Mouse (Mus musculus) right cerebral cortex, postnatal 4 days (tissue): ENCODE measurements at regions not wholly inside any gene's neighbourhood (a gene's known extent, or its start where the extent isn't known, plus 50 kb on each side); places are given as distances from the start of the nearest gene placed in this dataset.

Experiments
- DNase-seq: peaks from one replicate; pipeline ENCODE4 v3.0.0-alpha.2; 2022

DNA sequence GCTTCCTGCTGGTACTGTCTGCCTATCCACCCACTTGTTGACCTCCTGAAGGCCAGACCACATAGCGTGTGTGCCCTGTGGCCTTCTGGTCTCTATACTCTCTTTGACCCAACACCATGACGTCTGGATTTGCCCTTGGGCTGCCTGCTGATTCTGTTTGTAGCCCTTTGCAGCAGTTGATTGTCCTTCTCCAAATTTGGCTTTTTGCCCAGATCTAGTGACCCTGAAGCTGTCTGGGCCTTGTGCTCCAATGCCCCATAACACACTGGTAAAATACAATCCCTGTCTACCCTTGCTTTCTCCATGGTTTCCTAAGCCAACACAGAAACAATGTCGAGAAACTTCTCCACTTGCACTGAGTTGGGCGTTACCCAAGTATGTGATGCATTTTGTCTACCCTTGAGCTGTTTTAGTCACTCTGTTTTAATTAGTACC, 979.3 kb downstream of the Epha4 start:
- no peak for DNase-seq

DNA sequence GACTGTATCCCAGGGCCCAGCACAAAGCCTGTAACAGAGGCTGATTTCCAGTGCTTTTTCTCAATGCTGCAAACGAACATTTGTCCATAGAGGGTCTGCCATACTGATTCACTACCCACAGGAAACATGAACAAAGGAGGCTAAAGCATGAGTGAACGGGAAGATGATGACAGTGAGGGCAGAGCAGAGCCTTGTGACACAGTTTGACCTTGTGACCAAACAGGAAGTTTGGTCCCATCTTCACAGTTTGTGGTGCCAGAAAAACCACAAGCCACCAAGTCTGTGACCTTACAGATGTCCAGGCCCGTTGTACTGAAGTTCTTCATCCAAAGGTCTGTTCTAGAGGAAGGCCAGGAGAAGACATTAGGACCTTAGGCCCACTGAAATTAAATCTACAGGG, 974.4 kb downstream of the Epha4 start:
- DNase-seq, result no peak

DNA sequence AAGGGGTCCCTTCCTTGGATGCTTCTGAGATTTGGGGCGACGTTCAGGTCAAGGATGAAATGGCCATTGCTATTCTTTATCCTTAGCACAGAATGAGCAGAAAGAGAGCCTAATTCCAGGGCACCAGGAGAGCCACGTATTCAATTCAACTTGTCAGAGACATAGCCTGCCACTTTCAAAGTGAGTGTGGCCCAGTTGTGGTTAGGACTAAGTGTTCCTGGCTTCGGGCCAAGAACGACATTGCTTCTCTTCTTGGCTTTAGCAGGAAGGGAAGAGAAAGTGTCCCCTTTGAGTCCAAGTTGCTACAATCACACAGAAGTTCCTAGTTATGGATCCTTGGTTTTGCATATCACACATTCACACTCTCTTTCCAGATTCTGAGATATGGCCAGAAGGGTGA, 964.0 kb downstream of the Epha4 start:
- DNase-seq, result no peak

DNA sequence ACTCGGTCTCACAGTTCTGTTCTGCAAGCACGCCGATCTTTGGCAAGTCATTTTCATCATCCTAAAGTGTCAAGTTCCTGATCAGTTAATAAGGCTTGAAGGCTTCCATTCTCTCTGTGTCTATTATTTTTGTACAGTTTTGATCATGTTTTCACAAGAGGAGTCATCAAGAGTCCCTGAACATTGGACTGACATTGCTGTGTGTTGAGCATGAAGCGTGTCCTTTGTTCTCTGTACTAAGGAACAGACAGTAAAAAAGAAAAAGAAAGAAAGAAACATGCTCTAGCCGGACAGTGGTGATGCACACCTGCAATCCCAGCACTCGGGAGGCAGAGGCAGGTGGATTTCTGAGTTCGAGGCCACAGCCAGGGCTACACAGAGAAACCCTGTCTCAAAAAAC, 955.4 kb downstream of the Epha4 start:
- no peak for DNase-seq

DNA sequence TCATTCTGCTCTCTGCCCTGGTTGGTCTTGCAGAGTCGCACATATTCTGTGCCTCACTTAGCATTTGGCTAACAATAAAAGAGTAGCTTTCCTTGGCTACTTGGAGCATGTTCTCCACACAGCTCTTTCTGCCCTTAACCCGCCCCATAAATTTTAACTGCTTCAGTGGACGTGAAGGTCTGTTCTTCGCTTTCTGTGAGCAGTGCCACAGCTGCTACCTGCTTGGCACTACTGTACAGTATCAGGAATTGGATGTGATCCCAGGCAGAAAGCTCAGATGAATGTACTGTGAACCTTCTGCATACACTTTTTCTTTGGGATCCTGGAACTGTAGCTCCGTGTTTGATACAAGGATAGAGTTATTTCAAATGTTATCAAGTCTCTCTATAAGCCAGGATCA, 939.4 kb downstream of the Epha4 start:
- DNase-seq, result no peak

DNA sequence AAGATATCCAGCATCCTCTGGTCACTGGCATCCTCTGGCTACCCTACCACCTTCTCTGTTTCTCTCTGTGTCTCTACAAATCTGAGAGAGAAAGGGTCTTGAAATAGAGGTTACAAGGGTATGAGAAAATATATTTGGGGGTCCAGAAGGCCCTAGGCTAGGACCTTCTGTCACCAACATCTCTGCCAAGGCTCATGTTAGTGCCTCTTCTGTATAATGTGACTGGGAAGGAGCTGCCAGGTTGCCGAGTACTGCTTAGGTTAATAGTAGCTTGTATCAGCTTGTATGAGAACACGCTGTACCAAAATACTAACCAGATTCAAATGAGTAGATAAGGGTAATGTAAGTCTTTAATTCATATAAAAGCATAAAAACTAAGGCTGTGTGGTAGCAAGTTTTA, 929.0 kb downstream of the Epha4 start:
- no peak for DNase-seq

DNA sequence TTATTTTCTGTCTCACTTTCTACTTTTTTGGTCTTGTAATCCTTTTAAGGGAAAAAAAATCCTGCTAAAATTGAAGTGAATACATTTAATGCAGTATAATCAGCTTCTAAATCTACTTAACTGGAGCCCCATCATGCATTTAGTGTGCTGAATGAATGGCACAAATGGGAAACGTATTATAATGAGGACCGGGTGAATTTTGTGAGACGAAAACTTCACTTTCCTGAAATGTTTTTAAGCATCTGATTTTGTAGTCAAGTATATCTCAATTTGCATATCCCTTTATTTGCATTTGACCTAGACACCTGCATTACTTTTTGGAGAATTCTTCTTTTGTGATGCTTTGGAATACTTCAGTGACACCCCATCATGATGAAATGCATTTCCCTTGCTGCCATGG, 889.1 kb downstream of the Epha4 start:
- no peak for DNase-seq

DNA sequence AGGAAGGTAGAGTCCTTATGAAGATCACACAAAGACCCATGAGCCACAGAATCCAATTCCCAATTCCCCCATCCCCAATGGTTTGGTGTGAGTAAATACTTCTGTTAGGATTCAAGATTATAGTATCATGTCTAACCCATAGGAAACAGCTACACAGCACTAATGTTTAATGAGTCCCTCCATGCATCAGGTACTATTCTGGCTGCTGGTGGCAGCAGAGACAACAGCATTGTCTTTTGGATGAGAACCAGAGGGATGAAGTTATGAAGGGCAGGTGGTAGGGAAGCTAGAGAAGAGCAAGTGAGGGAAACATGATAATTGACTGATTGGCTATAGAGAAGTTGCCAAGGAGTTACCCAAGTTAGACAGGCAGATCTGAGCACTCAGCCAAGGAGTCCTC, 885.0 kb downstream of the Epha4 start:
- DNase-seq, result no peak

DNA sequence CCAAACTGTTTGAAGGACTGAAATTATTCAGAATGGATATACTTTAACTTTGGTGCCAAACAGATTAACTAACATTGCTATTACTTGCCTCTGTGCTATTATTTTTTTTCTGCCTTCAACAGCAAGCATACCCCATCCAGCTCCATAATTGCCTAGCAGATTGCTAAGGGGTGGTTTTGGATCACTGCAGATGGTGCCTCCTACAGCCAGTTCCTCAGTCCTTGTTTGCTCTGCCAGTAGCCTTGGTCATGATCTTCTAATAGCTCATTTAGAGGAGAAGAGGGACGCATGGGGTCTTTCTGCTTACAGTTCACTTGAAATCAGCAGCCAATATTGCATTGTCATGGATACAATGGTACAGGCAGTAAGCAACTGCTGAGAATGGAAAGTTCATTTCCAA, 880.8 kb downstream of the Epha4 start:
- DNase-seq, result no peak

DNA sequence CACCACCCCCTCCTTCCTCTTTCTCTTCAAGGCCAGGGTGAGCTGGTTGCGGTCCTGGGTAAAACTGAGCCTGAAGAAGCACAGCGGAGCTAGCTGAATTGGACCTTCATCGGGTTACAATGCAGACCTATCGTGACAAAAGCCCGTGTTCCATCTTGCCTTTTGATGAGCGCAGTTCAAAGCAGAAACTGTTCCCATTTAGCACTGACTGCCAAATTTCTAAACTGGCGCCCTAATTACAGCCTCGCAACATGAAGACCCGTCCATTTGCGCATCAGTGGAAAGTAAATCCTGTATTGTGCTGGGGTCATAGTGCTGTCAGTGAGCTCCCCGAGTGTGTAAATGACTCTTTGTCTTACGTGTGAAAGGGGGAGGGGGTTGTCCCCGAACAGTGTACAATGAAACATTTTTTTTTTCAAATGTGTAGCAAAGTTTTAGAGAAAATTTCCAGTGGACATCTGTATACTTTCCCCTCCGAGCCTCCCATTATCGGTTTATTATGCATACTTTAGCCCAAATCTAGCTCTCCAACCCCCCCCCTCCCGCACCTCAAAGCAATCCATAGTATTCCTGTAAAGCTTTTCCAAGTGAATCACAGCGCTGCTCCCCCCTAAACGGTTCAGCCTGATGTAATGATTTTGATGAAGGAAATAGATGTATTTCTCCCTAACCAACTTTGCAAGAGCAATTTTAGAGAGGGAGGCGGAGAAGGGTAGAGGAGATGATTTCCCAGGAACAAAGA, 877.4 kb downstream of the Epha4 start:
- DNase-seq, result no peak

DNA sequence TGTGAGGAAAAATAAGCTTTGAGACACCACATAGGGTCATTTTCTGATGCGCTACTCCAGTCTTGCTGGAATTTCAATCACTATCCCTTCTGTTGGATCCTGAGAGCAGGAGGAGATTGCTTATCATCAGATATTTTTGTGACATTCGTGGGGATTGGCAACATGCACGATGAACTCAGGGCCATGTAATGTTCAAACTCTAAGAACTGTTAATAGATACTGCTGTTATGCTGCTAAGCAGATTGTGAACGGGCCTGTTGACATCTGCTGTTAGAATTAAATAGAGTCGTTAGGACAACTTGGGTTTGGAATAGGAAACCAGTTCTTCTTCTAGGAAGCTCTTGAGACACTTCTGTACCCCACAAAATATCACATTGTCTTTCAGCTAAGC, 876.9 kb downstream of the Epha4 start:
- DNase-seq, result no peak

DNA sequence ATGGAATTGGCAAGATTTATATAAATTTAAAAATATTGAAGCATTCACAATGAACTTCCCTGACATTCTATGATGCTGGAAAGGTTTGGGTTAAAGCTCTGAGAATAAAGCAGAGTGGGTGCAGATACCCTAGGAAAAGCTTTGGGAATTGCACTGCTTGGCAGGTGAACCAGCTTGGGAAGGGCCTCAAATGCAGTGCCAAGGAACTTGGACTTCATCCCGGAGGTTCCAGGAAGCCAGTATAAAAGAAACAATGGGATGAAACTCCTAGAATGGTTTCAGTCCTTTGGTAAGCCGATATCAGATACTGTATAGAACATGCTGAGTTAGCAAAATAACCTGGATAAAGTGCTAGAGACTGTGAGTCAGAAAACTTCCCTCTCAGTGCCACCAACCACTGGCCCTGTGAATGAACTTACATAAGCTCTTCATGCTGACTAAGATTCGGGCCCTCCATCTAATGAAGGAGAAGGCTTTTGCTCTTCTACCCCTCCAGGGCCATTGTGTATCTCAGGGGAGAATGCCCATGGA, 873.6 kb downstream of the Epha4 start:
- no peak for DNase-seq

DNA sequence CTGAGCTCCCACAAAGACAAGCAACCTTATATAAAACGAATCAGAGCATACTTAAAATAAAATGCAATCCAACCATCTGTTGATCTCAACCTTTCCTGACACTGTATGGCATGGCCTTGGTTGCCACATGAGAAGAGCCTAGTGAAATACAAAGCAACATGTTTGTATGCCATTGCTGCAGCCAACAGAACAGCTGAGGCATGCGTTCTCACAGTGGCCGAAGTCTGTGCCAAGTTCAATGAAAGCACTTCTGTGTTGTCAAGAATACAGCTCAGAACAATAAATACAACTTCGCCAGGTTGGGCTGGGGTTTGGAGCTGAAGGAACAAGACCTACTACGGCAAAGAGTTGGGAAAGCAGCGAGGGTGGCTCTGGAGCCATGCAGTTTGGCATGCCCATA, 872.2 kb downstream of the Epha4 start:
- DNase-seq, result no peak

DNA sequence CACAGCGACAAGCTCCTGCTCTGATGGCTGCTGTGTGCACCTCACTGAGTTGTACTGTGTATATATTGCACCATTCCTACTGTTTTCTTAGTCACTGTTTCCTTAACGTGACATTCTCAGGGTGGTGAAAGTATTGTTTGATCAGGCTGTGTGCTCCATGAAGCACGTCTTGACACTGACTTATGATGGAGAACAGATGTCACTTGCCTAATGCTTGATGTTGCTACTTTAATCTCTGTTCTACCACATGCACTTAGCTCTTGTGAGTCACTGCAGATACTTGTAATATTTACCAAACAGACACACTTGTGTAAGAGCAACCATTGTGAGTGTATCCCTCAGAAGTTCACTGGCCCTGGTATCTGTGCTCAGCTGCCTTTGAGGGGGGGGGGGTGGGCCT, 870.0 kb downstream of the Epha4 start:
- DNase-seq, result no peak

DNA sequence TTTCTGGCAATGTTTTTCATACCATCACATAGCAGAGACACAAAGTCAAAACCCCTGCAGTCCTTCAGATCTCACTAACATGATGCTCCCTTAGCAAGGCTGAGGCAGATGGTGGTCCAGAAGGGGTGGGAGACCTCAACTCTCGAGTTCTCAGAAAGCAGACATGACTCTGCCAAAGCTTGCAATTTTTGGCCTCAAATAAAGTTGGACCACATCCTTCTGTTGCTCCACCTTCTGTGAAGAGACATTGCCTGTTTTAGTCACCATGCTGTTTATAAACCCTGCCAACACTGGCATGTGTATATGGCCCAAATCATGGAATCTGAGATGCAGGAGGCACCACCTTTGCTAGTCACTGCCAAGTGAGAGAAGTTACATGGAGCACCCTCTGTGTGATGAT, 860.1 kb downstream of the Epha4 start:
- DNase-seq, result no peak

DNA sequence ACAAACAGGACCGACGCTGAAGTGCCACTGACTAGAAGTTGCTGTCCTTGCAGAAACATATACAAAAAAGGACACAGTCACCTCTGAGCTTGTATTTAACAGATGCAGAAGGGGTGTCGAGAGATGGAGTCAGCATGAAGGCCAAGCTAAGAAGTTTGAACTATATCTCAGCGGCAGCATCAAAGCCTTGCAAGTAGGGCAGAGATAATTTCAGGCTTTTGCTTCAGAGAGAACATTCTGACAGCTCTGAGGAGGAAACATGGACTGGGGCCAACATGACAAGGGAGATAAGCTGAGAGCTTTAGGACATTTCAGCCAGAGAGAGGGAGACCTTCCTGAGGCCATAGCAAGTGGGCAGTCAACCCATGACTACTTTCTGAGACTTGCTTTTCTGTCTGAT, 856.7 kb downstream of the Epha4 start:
- no peak for DNase-seq

DNA sequence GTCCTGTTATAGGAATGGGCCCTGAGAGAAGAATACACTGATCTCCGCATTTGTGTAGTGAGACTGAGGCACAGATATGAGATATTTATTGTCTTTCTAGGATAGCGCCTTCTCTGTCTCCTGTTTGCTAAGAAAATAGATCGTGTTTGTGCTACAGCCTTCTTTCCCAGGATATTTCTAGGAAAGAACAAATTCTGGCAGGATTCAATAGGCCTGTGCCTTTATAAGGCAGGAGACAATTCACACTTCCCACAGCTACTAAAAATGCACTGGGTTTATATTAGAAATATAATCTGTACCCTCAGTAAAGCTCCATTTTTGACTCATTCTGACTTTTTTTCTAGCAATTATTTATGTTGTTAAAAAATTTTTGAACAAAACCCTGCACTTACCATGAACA, 854.7 kb downstream of the Epha4 start:
- no peak for DNase-seq

DNA sequence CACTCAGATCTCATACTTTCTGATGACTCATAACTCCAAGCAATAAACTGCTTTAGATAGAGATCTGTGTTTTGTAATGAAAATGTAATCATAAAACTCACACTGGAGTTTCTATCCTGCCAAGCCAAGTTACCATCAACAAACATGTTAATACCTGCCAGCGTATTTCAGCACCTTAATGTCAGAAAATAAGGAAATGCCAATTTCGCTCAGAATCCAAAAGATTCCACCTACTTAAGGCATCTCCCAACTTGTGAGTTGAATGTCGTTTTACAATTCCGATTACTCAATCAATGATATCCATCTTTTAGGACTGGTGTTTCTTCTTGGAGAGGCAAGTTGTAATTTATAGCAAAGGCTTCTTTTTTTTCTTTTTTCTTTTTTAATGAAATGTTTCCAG, 850.5 kb downstream of the Epha4 start:
- no peak for DNase-seq

DNA sequence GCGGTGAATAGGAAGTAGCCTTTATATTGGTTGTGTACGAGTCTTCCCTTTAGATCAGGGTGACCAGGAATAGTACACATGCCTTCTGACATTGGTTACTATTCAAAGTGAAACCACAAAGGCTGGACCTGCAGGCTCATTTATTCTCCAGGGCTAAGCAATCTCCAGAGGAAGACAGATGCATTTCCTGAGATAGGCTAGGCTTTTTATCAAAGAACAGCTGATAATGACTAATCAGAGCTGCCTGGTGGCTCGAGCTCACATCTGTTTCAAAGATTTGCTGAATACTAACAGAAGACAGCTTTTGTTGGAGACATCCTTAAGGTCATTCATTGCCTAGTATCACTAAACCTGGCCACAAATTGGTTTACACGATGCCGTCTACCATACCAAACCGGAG, 838.1 kb downstream of the Epha4 start:
- no peak for DNase-seq

DNA sequence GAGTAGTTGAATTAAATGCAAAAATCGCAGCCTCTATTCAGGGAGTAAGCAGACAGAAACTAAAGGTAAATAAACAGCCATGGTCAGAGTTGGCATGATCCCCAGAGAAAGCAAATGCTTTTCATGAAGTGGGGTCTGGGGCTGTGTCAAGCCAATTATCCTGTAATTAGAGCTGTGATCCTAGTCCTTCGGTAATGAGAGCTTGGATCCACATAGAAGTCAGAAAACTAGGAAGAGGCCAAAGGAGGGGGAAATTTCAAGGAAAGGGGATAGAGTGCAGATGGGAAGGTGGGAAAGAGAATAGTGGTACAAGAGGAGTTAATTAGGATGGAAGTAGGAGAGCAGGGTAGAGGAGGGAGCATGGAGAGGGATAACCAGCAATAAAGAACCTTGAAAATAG, 809.3 kb downstream of the Epha4 start:
- no peak for DNase-seq

DNA sequence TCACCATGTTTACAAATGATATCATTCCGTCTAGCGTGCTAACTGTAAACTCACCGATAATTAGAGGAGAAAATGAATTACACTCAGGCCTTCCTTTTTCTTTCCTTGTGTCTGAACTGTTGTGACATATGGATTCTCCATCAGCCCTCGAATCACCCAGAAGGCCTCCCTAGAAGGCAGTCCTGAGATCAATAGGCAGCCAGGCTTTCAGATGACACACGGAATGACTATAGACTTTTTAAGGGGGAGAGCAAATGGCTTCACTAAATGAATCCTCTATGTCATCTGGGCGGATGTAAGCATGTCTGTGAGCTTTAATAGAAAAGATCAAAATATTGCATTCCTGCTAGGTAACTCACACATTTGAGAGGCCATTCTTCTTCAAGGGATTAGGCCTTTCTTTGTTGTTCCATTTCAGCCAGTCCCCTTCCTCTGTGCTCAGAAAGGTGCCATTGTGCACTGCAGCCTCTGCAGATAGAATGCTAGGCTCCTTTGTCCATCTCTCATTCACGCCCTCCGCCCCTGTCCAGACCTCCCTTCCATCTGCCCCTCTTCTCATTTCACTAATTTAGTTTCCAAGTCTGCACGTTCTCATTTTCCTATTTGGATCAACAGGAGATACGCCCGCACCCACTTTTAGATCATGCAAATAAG, 797.1 kb downstream of the Epha4 start:
- no peak for DNase-seq

DNA sequence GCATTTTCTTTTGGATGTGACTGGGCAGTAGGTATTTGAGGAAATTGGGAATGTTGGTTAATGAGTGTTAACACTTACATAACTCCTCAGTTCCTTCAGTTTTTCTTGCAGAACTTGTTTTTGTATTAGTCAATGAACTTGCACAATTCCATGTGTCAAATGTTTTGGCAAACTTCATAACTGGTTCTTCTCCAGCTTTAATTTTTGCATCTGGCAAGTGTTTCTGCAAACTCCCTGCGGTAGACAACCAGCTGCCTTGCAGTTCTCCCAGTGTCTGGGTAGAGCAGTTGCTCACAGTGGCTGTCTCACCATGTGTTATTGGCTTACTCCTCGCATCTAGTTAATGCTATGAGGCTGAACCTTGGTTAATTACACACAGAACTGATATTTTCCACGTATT, 790.4 kb downstream of the Epha4 start:
- DNase-seq, result no peak

DNA sequence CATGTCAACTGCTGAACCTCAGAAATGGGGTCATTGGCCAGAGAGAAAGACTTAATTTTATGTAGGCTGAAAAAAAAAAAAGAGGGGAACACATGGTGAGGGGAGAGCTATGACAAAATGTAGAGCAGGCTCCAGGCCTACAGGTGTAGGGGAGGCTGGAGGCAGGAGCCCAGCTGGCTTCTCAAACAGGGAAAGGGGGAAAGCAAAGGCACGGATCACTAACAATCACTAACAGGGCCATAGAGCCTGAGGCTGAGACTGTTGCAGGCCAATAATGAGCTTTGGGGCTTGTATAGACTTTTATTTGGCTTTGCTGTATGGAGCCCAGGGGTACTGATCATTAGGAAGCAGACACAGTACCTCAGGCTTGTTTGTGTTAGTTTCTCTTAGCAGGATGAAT, 777.9 kb downstream of the Epha4 start:
- DNase-seq, result no peak

DNA sequence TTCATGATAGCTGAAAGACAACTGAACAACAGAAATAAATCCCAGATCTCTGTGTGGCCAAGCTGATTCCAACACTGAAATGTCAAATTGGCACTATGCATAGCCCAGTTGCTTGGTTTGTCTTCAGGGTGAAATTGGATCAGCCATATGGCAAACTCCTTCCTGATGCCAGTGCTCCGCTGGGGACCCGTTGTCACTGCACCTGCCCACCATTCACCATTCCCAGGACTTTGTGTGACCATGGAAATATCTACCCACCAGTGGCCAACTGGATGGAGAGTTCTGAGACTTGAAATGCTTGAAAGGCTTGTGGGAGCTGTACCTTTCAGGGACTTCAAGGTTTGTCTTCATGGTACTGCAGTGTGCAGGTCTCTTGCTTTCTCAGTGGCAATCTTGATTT, 777.2 kb downstream of the Epha4 start:
- no peak for DNase-seq

DNA sequence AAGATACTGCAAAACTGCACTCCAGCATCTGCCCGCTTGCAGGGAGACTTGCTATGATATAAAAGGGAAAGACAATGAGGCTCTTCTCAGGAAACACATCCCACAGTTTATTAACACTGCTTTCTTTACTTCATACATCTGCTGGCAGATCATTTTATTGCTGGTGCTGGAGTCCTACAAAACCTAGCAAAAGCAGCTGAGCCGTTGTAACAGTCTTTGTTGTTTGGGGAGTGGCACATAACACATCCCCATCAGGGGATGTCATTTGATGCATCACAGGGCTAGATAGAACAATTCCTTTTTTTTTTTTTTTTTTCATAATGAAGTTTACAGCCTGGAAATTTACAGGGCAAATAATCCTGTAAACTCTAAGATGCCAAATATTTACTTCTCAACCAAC, 742.2 kb downstream of the Epha4 start:
- no peak for DNase-seq
